Mouse (Mus musculus): Measurements from ENCODE around the gene Bbc3.

- peak; percentile 24; the same call in 1 of the 2 replicates for TF ChIP-seq CTCF (IDR thresholded peaks at IDR 0.05; ENCODE audit: extremely low read depth, insufficient read length, insufficient replicate concordance, low read depth, low read length)
- no peak; the same call in 1 of the 2 replicates for TF ChIP-seq POLR2A (IDR thresholded peaks at IDR 0.05; ENCODE audit: low read depth, low read length)
Measured at GRCm38 (mm10) chr7:16272681-16273080, 35.5 kb upstream of the Bbc3 start.

All from small intestine, adult 2 months (tissue).